Mouse (Mus musculus) thymus, adult 18-20 months (tissue): ENCODE measurements at regions not wholly inside any gene's neighbourhood (a gene's known extent, or its start where the extent isn't known, plus 50 kb on each side); places are given as distances from the start of the nearest gene placed in this dataset.

Experiments
- DNase-seq, 2 experiments: peaks; one replicate each; pipeline ENCODE4 v3.0.0; 2022; ENCODE audit warnings: mixed read lengths in 2 of 2

GRCm38 (mm10) chr5:16424745-16425144, 128.6 kb upstream of the Hgf start:
- no peak for DNase-seq

GRCm38 (mm10) chr5:16425302-16425701, 128.0 kb upstream of the Hgf start:
- no peak for DNase-seq

- no peak for DNase-seq
These were observed 127.0 kb upstream of the Hgf start for GRCm38 (mm10) chr5:16426306-16426705.

GRCm38 (mm10) chr5:16434586-16434985, 118.7 kb upstream of the Hgf start:
- DNase-seq, result no peak

GRCm38 (mm10) chr5:16445056-16445455, 108.2 kb upstream of the Hgf start:
- peak in 1 of 2 experiments; percentile 32 for DNase-seq

- no peak for DNase-seq
These were observed 106.3 kb upstream of the Hgf start for GRCm38 (mm10) chr5:16446977-16447376.

GRCm38 (mm10) chr5:16461795-16462194, 91.5 kb upstream of the Hgf start:
- no peak for DNase-seq

GRCm38 (mm10) chr5:16466266-16466665, 87.0 kb upstream of the Hgf start:
- DNase-seq, result no peak

GRCm38 (mm10) chr5:16468560-16468959, 84.7 kb upstream of the Hgf start:
- DNase-seq, result no peak

- DNase-seq, result no peak
These were observed 84.1 kb upstream of the Hgf start for GRCm38 (mm10) chr5:16469221-16469620.

GRCm38 (mm10) chr5:16469644-16470275, 83.5 kb upstream of the Hgf start:
- DNase-seq, result peak; percentile 27 to 30

GRCm38 (mm10) chr5:16470366-16470982, 82.8 kb upstream of the Hgf start:
- no peak for DNase-seq

GRCm38 (mm10) chr5:16487969-16488368, 65.3 kb upstream of the Hgf start:
- no peak for DNase-seq

GRCm38 (mm10) chr5:16489803-16490202, 63.5 kb upstream of the Hgf start:
- DNase-seq, result no peak

GRCm38 (mm10) chr5:16499891-16500290, 53.4 kb upstream of the Hgf start:
- DNase-seq, result no peak
